Mouse (Mus musculus) kidney, adult 2 months (tissue): Measurements from ENCODE around the gene Zc3h12c.

Experiments
- CTCF ChIP-seq: fragments of 200-500 bp; conservative IDR thresholded peaks from 2 replicates; pipeline ENCODE4 v1.5.1; 2011; ENCODE audit warnings: low read depth, mild to moderate bottlenecking, control low read depth, low read length, moderate library complexity, mixed read lengths; ENCODE audit not compliant: insufficient read depth, insufficient read length
- POLR2A ChIP-seq: fragments of 200-500 bp; IDR thresholded peaks from one replicate; pipeline ENCODE4 v1.6.1; 2011; ENCODE audit warnings: low read depth, low read length, control low read depth

GRCm38 (mm10) chr9:52154253-52154652 lies 14.1 kb downstream of the Zc3h12c start:
- TF ChIP-seq CTCF (no peak), POLR2A (no peak)
